Mouse (Mus musculus) heart, adult 2 months (tissue): ENCODE measurements at regions not wholly inside any gene's neighbourhood (a gene's known extent, or its start where the extent isn't known, plus 50 kb on each side); places are given as distances from the start of the nearest gene placed in this dataset.

Experiments used
- CTCF ChIP-seq: fragments of 200-600 bp; IDR thresholded peaks from 2 replicates; pipeline ENCODE4 v1.8.1; 2022; ENCODE audit warnings: antibody characterized with exemption, mild to moderate bottlenecking, moderate library complexity
- EP300 ChIP-seq: fragments of 200-500 bp; IDR thresholded peaks from 2 replicates; pipeline ENCODE4 v1.6.1; 2011; ENCODE audit warnings: low read depth, low read length, control low read depth; ENCODE audit not compliant: insufficient read depth
- POLR2A ChIP-seq: fragments of 200-500 bp; IDR thresholded peaks from 2 replicates; pipeline ENCODE4 v1.6.1; 2011; ENCODE audit warnings: mild to moderate bottlenecking, low read depth, low read length, control low read depth; ENCODE audit not compliant: insufficient read depth

DNA sequence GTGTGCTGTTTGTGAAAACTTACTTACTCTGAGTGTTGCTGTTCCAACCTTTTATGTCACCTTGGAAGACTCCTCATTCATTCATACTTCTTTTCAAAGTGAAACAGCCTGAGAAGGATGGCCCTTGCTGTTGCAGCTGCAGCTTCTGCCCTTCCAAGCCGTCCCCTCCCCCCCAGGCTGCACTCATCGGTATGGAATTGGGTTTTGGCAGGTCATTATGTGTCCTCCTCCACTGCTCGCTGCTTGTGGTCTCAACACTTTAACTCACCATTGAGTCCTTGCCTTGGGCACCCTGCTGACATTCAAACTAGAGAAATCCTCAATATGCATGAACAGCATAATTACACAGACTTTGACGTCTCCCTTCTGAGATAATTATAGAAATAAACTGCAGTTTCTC, 1295.3 kb upstream of the Gm7489 start:
- TF ChIP-seq CTCF (no peak), EP300 (no peak), POLR2A (no peak)
